Mouse (Mus musculus) adrenal gland (tissue): ENCODE measurements around the gene Ncf2.

Source experiments
- intact Hi-C: fragments of 180-260 bp; cut with DNase I; formaldehyde crosslinking; loops from one replicate; pipeline ENCODE4 v1.15.1; 2025

Ncf2 gene

DNA sequence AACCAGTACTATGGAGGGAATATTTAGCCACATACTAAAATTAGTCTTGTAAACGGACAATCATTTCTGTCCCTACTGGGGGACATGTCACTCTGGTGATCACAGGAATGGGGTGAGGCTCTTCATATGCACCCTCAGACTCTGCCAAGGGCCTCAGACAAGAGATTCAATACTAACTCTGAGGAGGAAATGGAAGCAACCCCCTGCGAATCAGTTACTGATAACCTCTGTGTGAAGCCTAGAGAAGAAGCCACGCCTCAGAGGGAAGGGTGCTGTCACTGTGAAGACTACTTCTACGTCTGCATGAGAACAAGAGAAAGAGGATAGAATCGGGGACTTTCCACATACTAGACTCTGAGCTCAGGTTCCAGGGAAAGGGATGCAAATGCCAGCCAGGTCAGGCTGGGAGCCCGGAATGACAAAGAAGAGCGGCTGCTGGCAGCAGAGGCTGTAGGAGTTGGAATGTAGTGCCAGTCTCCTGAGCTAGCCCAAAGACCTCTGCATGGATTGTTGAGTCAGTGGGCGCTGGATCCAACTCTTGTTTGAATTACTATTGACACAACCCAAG is 4.2 kb upstream of the Ncf2 start:
- intact Hi-C loops = no loop called here

DNA sequence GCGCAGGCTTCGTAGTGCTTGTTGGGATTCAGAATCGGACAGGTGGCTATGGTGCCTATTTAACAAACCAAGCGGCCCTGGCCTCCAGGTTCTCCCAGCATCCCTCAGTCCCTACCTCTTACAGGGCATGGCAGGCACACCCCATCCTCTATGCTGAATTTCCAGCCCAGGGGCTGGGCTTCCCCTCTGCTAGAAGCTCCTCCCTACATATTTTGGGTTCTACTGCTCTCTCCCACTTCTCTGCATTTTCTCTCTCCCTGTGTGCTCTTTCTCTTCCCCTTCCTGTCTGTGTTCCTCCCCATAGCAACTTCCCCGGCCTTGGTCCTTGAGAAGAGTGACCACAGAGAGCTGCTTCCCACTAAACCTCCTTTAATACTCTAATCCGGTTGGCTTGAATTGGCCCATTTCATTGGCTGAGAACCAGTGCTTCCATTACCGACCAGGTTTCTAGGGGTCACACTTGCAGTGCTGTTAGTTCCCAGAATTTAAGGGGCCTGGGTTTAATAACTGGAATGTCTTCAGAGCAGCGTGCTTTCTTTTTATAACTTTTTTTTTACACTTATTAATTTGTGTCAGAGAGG is 3.2 kb upstream of the Ncf2 start:
- intact Hi-C loops = no loop called here

DNA sequence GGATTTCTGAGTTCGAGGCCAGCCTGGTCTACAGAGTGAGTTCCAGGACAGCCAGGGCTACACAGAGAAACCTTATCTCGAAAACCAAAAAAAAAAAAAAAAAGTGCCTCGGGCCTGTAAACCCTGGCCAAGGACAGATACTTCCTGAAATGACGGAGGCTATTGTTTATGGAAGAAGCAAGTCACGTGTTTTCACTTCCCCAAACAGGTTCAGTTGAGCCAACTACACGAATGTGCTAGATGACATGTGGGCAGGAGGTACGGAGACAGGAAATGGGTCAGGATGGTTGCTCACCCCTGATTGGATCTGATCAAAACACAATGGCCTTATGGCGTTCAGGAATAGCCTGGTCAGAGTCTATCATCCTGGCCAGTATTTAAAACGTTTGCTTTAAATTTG is 1.9 kb upstream of the Ncf2 start:
- intact Hi-C loops = no loop called here

- intact Hi-C loops = no loop called here
Measured at GRCm38 (mm10) chr1:152800633-152801176, 711 bp downstream of the Ncf2 start.

- intact Hi-C loops = no loop called here
Measured at GRCm38 (mm10) chr1:152804907-152805306, 4.9 kb downstream of the Ncf2 start.

GRCm38 (mm10) chr1:152807619-152808391 is 7.8 kb downstream of the Ncf2 start:
- intact Hi-C loops = no loop called here

GRCm38 (mm10) chr1:152808392-152808680 is 8.3 kb downstream of the Ncf2 start:
- intact Hi-C loops = no loop called here

DNA sequence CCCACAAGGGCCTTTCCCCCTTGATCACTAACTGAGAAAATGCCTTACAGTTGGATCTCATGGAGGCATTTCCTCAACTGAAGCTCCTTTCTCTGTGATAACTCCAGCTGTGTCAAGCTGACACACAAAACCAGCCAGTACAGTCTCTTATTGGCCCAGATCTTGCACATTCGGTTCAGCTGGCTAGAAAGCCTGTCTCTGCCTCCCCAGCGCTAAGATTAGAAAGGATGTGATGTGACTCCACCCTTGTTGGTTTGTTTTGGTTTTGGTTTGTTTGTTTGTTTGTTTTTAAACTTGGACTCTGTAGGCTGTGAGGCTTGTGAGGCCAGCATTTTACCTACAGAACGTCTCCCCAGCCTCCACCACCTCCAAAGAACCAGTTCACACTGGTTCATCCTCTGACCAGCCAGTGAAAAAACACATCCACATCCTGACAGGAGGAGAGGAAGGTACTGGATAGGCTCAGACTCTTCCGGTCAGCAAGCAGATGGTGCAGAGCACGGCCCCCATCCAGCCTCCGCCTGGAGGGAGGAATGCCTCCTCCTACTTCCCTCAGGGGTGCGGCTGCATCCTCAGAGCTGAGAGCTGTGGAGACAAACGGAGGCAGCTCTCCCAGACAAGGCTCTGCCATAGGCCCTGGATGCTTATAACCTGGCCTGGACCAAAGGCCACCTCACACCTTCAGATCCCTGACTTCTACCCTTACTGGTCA is 9.7 kb downstream of the Ncf2 start:
- intact Hi-C loops = no loop called here

DNA sequence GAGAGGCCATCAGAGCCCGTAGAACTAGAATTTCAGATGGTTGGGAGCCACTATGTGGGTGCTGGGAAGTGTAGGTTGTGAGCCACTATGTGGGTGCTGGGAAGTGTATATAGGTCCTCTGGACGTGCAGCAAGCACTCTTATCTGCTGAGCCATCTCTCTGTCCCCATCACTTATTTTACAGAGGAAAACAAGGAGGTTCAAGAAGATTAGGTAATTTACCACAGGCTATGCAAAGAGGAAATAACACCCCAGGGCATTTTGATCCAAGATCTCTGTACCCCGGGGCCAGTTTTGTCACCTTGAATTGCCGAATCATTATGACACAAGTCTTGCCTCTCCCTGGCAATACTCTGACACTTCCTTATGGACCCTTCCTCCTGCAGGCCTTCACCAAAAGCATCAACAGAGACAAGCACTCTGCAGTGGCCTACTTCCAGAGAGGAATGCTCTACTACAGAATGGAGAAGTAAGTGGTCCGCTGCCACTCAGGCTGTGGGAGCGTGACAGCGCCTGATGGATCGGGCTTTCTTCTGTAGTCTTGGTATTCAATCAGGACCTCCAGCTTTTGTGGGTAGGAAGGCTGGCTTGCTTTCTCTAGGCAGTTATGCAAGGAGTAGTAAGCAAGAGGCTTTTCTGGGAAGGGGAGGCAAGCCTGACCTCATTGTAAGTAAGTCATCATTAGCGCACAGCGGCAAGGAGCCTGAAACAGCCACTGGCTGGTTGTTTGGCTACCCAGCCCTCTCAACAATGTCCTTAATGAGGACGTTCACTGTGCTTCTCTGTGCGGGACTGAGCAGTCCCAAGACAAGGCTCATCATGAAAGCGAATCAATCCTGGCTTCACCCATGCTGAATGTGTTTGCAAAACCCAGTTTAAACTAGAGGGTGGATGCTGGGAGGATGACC is 10.8 kb downstream of the Ncf2 start:
- intact Hi-C loops = no loop called here

GRCm38 (mm10) chr1:152815265-152815701 is 15.3 kb downstream of the Ncf2 start:
- intact Hi-C loops = no loop called here

GRCm38 (mm10) chr1:152817027-152817769 is 17.2 kb downstream of the Ncf2 start:
- intact Hi-C loops = no loop called here

GRCm38 (mm10) chr1:152817794-152818193 is 17.8 kb downstream of the Ncf2 start:
- intact Hi-C loops = no loop called here

DNA sequence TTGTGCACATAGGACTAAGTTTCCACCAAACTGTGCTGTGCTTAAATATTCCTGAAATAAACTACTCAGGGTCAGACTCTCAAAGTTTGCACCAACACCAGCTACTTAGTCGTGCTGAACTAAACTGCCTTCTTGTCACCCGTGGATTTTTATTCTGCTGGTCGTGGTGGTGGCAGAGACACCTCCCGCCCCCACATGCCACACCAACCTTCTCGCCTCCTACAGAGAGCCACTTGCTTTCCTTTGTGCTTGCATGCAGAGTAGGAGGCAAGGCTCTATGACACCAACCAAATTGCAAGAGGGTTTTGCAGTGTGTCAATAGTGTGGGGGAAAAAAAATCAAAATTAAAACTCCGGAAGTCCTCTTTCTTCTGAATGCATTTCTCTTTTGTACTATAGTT is 19.6 kb downstream of the Ncf2 start:
- intact Hi-C loops = no loop called here

- intact Hi-C loops = no loop called here
Measured at GRCm38 (mm10) chr1:152820911-152821695, 21.1 kb downstream of the Ncf2 start.

DNA sequence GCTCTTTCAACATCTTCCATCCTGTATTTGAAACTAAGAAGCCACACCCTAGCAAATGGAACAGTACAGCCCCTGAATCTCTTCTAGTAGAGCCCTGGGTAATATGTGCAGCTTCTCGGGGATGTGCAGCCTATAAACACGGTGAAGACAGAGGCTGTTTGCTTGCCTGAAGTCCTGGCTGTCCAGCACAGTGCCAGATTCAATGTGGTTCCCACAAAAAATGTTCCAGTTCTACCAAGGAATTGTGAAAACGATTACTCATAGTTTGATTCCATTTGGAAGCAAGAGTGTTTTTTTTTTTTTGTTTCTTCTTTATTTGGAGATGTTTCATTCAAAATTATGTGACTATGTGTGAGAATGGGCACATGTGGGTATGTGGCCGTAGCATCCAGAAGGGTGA is 21.8 kb downstream of the Ncf2 start:
- intact Hi-C loops = no loop called here

DNA sequence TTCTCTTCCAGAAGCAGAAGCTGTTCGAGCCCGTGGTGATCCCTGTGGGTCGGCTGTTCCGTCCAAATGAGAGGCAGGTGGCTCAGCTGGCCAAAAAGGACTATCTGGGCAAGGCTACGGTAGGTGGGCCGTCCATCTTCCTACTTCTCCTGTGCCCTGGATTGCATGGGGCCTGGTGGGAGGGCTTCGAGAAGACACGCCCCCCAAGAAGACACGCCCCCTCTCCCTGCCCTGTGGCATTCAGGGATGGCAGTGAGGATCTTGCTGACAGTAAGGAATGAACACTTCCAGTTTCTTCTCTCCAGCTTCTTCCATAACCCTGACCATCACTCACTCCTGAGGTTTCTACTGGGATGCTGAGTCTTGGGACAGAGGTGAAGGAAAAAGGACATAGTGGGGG is 24.2 kb downstream of the Ncf2 start:
- intact Hi-C loops = no loop called here

DNA sequence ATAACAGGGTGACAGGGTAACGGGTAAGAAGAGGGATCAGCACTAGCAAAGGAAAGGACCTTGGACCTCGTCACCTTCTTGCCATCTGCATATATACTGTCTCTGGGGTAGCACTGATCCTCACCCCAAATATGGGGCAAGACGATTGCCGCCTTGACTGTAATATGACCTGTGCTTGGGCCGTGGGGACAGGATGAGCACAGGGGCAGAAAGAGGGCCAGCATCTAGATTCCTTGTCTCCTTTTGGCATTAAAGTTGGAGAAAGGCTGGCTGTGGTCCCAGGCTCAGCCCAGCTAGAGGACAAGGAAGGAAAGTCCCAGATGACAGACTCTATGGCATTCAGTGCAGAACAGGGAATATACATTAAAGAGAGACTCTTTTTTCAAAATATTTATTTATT is 26.5 kb downstream of the Ncf2 start:
- intact Hi-C loops = no loop called here

DNA sequence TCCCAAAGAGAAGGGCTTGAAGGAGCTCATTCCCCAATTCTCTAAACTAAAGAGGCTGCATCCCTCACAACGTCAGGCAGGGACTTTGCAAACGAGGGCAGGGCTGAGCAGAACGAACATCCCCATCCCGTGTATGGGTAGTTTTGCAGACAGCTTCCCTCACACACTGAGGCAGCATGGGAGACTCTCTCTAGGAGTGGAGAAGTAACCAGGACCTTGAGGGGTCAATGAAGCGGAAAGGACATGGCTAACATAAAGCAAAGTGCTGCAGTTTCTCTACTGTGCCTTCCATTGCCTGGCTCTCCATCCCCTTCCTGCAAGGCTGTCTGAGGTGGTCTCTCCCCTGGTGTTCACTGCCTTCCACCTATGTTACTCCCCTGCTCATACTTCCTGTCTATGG is 28.2 kb downstream of the Ncf2 start:
- intact Hi-C loops = no loop called here

- intact Hi-C loops = no loop called here
Measured at GRCm38 (mm10) chr1:152828637-152829355, 28.8 kb downstream of the Ncf2 start.
